Mouse (Mus musculus) layer of hippocampus, adult 11-12 months (tissue): Measurements from ENCODE around the gene Traf7.
A peak's percentile ranks its signal among the peaks of the same experiment; 100 is the strongest.

Source experiments
- DNase-seq: peaks from one replicate; pipeline ENCODE4 v3.0.0; 2022; ENCODE audit warnings: low spot score

The Traf7 gene

DNA sequence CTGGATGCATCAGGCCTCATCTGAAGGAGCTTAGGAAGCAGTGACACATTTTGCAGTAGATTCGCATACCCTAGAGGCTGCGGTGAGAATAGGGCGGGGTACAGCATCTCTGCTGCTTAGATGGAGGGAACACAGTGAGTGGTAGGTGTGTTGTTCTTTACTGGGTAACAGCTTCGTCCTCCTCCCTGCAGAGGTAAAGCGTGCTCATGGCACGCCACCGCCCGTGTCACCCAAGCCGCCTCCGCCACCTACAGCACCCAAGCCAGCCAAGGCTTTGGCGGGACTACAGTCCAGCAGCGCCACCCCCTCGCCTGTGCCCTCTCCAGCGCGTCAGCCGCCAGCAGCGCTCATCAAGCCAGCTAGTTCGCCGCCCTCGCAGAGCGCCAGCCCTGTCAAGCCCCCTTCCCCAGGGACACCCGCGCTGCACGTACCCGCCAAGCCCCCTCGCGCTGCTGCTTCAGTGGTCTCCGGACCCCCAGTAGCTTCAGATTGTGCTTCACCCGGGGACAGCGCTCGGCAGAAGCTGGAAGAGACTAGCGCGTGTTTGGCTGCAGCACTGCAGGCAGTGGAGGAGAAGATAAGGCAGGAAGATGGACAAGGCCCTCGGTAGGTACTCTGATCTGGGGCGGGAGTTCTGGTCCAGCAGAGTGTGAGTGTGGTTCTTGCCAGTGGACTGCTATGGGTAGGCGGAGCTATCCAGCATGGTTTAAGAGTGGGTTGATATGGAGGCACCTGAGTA is 21.2 kb downstream of the Traf7 start:
- DNase-seq: peak; percentile 49

DNA sequence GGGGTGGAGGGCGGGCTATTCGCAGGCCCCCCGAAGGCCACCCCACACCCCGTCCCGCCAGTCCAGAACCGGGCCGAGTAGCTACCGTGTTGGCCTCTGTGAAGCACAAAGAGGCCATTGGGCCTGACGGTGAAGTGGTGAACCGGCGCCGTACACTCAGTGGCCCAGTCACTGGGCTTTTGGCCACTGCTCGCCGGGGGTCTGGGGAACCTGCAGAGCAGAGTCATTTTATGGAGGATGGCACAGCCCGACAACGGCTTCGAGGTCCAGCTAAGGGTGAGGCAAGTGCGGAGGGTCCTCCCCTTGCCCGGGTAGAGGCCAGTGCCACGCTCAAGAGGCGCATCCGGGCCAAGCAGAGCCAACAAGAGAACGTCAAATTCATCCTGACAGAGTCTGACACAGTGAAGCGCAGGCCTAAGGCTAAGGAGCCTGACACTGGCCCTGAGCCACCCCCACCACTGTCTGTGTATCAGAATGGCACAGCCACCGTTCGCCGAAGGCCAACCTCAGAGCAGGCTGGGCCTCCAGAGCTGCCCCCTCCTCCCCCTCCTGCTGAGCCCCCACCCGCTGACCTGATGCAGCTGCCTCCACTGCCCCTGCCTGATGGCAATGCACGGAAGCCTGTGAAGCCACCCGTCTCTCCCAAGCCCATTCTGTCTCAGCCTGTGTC is 22.3 kb downstream of the Traf7 start:
- DNase-seq: no peak

DNA sequence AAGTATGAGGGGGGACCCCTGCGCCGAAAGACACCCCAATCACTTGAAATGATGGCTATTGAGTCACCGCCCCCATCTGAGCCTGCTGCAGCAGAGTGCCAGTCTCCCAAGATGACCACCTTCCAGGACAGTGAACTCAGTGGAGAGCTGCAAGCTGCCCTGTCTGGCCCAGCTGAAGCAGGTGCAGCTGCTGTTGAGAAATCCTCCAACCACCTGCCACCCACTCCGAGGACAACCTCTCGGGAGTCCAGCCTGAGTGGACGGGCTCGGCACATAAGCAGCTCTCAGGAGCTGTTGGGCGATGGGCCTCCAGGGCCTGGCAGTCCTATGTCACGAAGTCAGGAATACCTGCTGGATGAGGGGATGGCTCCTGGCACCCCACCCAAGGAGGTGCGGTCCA is 23.7 kb downstream of the Traf7 start:
- no peak for DNase-seq

DNA sequence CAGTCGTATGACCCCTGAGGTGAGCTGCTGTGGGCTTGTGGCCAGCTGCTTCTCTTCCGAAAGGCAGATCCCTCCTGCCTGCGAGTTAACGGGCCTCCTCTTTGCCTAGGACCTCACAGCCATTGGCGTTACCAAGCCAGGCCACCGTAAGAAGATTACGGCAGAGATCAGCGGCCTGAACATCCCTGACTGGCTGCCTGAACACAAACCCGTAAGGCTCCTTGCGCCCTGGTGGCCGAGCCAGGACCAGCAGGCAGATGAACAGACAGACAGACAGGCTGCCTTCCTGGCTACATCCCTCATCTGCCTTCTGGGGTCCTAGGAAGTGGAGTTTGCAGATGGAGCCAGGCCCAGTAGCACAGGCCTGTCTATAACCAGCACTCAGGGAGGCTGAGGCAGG is 25.5 kb downstream of the Traf7 start:
- no peak for DNase-seq

DNA sequence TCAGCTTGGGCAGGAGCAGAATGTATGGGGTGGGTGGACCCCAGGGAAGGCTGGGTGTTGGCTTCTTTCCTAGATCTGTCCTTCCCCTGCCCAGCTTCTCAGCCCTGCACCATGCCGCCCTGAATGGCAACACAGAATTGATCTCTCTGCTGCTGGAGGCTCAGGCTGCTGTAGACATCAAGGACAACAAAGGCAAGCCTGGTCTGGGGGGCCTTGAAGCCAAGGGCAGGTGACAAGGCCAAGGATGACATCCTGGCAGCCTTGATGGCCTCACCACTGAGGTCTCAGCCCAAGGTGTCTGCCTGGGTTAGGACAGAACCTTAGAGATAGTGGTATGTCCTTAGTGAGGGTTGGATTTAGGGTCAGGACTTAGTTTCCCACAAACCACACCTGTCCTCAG is 31.7 kb downstream of the Traf7 start:
- no peak for DNase-seq

DNA sequence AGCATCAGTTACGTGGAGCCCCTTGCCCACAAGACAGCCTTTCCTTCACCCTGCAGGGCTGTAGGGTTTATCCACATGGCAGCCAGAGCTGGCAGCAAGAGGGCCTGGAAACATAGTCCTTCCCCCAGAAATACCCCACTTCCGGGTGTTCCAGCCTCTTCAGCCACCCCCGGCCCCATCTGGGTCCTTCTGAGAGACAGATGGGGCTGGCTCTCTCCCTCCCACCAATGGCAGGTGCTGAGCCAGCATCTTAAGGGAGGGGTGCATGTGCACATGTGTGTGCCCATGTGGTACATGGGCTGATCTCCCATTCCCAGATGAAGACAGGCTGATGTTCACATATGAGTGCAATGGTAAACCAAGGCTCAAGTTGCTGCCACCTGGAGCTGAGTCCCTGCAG is 32.3 kb downstream of the Traf7 start:
- peak; percentile 80 for DNase-seq

DNA sequence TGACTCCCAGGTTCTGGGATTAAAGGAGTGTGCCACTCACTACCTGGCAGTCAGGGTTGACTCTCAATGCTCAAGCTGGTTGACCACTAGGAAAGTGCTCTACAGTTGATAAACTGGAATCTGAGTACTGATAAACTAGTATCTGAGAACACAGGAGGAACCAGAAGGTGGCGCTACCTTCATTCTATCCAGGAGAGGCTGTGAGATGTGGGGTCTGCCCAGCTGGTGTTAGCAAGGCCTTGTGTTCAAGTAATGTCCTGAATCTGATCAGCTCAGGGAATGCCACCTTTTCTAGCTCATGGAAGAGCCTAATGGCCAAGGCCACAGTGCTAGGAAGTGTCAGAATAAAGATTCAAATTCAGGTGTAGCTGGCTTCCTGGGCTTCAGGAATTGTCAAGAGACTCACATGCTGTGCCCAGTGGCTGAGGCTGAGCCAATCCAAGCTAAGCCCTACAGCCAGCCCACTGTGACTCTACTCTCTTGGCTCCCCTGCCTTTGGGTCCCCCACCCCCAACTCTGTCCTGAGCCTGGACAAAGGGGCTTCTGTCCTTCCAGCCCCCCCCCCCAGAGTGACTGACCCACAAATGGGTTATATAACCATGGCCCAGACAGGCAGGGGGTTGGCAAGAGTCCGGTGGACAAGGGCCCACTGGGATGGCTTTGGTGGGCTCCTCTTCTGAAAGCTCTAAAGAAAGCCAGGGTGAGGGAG is 33.0 kb downstream of the Traf7 start:
- DNase-seq: peak; percentile 81

DNA sequence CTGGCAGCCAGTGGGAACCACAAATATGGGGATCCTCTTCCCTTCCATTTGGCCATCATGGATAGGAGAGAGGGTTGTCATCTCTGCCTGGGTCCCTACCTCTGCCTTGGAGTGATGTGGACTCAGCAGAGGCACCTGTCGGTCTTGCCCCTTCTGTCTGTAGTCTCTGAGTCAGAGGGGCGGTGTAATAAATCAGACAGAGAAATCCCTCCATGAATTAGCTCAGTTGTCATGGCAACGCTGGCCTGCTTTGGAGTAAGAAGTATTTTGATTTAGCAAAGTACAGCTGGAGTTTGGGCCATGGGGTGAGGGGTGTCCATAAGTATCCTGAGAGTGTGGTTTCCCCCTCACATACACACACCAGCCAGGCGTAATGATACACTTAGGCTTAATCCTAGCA is 37.3 kb downstream of the Traf7 start:
- DNase-seq: no peak

DNA sequence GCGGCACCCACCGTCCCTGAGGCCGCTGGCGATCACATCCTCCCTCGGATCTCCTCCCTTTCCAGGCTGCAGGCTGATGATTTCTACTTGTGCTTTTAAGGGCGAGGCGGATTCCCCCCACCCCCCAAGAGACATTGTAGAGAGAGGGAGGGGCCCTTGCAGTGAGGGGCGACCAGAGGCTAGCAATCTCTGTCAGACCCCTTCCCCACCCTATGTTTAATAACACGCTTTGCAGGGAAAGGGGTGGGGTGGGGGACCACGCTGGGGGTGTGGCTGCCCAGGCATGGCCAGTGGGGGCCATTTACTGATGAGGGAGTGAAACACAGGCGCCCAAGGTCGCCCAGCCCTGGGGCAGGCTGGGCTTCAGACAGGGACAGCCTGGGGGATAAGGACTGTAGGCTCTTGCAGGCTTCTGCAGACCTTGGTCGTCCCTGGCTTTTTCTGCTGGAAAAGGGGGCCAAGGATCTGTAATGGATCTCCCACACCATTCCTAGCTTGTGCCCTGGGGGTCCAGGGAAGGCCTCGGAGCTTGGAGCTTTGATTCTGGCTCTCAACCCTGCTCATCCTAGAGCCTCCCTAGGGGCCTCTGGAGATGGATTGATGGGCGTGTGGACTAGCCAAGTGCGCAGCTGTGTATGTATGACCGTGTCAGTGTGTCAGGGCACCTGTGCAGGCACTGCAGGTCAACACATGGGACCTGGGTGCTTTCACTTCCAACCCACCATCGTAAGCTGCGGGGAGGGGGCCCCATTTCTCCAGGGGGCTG is 38.3 kb downstream of the Traf7 start:
- no peak for DNase-seq

DNA sequence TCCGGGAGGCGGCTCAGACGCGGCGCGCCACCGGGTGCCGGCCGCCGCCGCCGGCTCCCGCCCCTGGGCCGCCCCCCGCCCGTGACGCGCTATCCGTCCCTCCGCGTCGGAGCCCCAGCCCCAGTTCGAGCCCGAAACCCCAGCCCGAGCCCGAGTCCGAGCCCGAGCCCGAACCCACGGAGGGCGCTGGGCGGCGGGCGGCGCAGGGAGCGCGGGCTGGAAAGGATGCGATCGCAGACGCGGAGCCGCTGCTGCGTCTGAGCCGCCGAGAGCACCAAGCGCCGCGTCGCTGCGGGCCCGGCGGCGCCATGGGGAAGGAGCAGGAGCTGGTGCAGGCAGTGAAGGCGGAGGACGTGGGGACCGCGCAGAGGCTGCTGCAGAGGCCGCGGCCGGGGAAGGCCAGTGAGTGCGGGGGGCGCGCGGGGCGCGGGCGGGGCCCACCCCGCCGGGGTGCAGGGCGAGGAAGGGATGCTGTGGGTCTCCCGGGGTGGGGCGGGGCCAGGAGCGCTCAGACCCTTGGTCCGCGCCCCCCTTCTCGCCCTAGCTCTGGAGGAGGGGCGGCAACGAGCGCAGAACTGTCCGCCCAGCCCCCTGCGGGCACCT is 39.0 kb downstream of the Traf7 start:
- DNase-seq: no peak

DNA sequence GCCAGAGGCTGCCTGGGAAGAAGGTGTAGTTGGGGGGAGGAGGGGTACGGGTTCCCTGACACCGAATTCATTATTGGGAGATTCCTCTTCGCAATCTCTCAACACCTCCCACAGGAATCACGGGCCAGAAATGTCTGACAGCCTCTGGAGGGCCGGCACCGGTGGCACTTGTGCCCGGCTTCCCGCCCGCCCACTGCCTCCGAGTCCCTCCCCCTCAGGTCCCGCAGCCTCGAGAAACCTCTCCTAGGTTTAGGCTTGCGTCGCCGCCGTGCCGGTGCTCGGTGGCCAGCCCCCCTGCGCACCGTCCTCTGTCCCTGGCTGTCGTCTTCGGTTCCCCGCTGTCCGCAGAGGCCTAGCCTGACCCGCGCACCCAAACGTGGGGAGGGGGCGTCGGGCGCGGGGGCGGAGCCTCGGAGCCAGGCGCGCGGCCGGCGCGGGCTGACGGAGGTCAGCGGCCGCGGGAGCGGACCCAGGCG is 39.5 kb downstream of the Traf7 start, which contains the start of gene Caskin1:
TSS of gene Caskin1 (plus strand) at position 416 of the 476 bp plus-strand sequence.
- DNase-seq: no peak

DNA sequence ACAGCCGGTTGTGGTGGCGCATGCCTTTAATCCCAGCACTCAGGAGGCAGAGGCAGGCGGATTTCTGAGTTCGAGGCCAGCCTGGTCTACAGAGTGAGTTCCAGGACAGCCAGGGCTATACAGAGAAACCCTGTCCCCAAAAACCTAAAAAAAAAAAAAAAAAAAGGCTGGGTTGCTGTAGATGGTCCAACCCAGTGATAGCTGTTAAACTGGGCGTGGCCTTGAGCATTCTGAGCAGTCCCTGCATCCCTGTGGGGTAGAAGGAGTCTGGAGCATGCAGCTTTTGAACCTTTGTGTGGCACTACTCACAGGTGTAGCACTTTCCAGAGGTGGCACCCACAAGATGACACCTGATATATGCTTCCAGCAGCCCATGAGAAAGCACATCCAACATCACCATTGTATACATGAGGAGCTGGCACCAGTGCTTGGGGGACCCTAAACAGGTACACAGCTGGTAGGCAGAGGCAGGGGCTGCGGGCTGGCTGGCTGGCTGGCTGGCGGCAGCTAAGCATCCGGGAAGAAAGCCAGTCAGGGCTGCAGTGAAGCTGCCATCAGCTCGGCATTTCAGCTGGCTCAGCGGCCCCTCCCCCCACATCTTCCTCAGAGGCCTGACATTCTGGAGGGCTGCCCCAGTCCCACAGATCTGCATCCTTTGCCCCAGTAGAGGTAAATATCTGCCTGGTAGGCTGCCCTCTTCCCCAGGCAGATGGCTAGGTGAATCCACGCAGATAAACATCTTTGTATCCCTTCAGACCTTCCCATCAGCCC is 42.5 kb downstream of the Traf7 start:
- DNase-seq: no peak

DNA sequence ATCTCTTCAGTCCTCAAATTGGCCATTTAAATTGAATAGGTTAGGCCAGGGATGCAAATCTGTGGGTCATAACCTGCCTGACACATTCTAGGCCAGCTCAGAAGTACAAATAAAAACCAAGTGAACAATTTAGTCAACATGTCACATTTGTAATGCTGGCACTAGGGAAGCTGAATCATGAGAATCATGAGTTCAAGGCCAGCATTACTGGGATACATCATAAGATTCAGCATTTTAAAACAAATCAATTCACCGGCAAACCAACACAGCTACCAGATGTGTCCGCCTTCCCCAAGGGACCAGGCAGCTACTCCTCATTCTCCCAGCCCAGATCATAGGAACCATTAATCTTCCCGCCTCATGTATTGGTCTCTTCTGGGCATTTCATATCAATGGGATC is 44.2 kb downstream of the Traf7 start:
- DNase-seq: no peak

DNA sequence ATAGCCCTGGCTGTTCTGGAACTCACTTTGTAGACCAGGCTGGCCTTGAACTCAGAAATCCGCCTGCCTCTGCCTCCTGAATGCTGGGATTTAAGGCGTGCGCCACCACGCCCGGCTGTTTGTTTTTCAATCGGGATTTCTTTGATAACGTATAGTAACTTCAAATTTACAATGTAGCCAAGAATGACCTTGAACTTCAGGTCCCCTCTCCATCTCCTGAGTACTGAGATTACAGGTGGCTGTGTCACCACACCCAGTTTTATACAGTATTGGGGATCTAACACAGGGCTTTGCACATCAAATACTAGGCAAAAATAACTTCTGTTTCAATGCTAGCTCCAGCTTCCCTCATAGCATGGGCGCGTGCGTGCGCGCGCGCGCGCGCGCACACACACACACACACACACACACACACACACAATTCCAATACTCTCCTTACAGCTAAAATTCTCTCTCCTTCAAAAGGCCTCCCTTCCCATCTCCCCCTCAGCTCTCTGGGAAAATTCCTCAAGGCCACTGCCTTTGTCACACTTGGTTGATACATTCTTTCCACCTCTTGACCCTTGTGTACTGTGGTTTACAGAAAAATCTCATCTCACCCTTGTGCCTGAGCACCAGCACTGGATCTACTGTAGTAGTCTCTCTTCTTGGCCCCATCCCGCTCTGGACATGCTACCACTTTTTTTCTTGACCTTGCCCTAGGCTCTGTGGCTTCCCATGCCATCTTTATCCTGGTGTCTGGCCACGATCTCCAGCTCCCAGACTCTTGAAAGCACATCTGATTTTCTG is 46.5 kb downstream of the Traf7 start:
- no peak for DNase-seq

DNA sequence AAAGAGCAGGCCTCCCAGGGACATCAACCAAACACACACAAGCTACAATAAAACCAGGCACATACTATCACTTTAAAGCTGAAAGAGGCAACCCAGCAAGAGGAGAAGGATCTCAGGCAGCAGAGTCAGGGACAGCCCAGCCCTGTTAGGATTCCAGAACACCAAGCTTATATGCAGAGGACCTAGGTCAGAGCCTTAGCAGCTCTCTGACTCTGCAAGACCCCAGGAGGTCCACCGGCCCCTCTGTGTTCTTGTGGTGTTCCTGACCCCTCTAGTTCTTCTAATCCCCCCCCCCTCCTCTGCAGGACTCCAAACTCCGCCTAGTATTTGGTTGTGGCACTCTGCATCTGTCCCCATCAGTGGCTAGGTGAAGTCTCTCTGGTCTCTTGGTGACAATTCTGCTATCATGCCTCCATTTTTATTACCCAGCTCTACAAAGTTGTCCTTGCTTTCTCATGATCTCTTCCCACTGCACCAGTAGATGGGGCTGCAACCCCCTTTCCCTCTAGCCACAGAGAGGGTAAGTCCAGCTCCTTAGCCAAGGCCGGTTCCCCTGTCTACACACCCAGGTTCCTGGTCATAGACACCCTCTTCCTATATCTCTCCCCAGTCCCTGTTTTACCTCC is 47.4 kb downstream of the Traf7 start:
- DNase-seq: no peak

DNA sequence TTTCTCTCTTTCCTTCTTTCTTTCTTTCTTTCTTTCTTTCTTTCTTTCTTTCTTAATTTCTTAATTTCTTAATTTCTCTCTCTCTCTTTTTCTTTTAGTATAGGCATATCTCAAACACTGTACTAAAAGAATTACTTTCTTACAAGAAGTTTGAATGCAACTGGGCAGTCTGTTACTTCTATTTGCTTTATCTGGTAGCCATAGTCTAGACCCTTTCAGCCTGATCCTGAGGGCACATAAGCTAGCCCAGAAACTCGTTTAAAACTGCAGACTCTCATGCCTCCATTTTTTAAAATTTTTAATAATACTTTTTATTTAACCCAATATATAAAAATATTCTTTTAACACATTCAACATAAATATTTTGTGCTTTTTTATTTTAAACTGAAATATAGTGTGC is 48.3 kb downstream of the Traf7 start:
- DNase-seq: no peak

DNA sequence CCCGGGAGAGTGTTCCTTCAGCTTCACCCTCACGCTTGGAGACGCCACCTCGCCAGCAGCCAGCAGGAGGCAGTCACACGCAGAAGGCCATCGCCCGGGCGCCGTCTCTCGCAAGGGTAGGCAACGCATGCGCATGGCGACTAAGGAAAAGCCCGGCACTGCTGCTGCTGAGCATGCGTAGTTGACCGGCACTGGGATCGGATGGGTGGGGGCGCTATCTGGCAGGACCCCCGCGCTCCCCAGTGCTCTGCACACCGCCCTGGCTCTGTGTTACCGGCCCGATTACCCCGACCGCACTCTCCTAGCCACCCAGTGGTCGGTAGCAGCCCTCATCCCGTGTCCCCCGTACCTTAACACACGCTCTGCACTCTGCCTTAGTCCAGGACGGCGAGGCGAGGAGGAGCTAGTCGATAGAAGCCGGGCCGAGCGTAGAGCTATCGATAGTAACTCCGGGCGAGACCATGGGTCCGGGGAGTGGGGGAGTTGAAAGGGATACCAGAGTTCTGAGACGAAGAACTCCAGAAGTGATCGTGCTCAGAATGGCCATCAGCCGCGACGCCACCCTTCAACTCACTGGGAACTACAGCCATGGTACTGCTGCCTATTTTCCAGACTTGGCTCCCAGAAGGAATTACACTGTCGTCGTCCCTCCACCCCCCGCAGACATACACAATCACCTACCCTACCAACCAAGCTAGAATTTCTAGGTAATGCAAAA is 48.9 kb downstream of the Traf7 start, which contains the start of gene Mlst8:
TSS of gene Mlst8 (minus strand) at position 416 of the 718 bp plus-strand sequence.
- DNase-seq: peak; percentile 98

DNA sequence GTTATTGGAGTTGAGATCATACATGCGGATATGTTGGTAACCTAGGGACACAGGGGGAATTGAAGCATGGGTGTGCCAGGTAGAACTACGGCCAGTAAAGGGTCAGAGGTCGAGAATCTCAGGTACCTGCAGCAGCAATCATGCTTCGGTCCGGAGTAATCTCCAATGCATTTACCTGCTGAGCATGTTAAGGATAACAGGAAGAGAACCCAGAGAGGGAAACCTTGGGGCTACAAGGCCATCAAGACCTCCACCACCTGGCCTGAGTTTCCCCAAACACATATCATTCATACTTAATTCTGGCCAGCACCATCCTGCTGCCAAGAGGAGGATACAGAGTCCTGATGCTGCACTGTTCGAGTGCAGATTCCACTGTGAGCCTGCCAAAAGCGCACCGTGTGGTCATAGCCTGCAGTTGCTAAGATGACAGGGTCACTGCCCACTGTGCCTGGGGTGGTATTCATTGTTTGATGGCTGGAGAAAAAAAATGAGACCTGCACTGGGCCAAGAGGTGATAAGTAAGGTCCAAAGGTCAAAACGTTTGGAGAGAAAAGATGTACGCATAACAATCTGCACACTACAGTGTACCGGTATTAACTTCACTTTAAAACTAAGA is 49.6 kb downstream of the Traf7 start:
- DNase-seq: no peak
